Mouse (Mus musculus): Measurements from ENCODE around the gene Agmo. TPM values are rescaled to one million over a fixed set of nuclear protein-coding genes. Genes with fewer than 3 reads are reported as not detected.

The Agmo gene
- total RNA-seq, 2 experiments from 2014 or later: 5.2 to 5.3 TPM

DNA sequence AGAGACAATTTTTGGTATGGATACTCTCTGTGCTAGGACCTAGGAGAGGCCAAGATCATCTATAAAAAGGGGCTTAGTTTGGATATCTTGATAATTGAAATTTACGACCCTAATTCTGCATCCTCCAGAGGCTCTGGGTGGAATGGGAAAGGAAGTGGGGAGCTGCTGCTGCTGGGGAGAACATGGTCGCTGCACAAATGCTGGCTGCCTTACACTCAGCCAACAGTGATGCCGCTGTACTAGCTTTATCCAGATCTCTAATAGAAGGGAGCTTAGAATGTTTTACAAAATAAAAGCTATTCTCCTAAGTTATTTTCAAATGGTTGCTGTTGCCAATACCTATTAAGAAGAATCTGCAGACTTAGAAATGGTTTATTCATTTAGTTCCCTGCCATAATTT is 351.4 kb downstream of the Agmo start:
- no peak for TF ChIP-seq CTCF (conservative IDR thresholded peaks at IDR 0.05)
- DNase-seq (ENCODE audit: low spot score in 2 of 2): no peak
- no peak overlapping the region for H3K4me3 ChIP-seq
- no peak overlapping the region for H3K27ac ChIP-seq

DNA sequence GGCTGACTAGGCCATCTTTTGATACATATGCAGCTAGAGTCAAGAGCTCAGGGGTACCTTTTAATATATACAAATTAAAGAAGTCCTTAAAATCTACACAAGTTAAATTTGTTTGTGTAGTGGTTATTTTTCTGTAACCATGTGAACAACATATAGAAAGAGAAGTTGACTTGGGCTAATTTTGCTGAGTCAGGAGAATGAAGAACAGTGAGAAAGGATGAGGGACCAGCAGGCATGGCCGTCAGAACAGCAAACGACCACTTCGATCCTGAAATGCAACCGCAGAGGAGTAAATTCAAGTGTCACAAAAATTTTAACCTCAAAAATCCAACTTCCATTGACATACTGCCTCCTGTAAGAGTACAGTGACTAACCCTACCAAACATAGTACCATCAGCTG is 371.4 kb downstream of the Agmo start:
- TF ChIP-seq CTCF (conservative IDR thresholded peaks at IDR 0.05): no peak
- H3K27ac ChIP-seq: no peak overlapping the region
- no peak overlapping the region for H3K4me3 ChIP-seq
- DNase-seq (ENCODE audit: low spot score in 2 of 2): no peak

DNA sequence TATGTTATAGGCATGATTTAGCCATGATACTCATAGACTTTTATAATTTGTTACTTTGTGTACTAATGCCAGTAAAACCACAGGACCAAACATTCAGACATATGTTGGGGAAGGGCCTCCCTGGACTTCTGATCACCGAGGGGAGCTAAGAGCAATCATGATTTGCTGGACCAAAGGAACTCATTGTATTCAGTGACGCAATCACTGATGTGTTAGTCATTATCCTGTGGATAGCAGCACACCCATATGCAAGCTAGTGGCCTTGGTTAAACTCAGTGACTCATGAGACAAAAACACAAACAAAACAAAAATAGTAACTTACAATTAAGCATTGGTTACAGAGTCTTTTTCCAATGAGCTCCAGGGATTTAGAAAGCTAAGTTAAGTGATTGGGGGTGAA is 373.3 kb downstream of the Agmo start:
- Histone ChIP-seq H3K27ac (no peak overlapping the region), H3K4me3 (no peak overlapping the region)
- DNase-seq (ENCODE audit: low spot score in 2 of 2): no peak
- no peak for TF ChIP-seq CTCF (conservative IDR thresholded peaks at IDR 0.05)

DNA sequence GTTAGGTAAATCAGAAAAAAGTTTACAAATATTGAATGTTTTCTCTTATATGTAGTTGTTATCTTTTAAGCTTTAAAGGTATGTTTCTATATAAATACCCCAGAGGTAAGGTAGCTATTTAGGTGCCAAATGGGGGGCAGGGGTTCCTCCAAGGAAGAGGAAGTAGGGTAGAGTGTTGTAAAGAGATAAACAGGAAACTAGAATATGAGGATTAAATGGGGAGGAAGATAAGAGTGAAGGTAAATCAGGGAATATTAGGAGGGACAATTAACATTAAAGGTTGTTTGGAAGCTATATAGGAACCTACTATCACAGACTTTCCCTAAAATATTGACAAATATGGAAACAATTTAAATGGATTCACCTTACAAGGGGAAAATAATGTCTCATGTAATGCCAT is 382.6 kb downstream of the Agmo start:
- DNase-seq (ENCODE audit: low spot score in 2 of 2): no peak
- H3K4me3 ChIP-seq: no peak overlapping the region
- H3K27ac ChIP-seq: no peak overlapping the region
- TF ChIP-seq CTCF (conservative IDR thresholded peaks at IDR 0.05): no peak

Other genes with a start within 250 kb of the Agmo start
- gene Meox2, start 133.1 kb upstream of the Agmo start, total RNA-seq (2021): not detected